Mouse (Mus musculus) liver, adult (tissue): Measurements from ENCODE around the gene Spag9.
A peak's percentile ranks its signal among the peaks of the same experiment; 100 is the strongest.

Source experiments
- GATA4 ChIP-seq: IDR thresholded peaks from 2 replicates; pipeline ENCODE4 v1.6.1; 2014; ENCODE audit warnings: mild to moderate bottlenecking, low read length; ENCODE audit not compliant: insufficient replicate concordance

The Spag9 gene

GRCm38 (mm10) chr11:93995720-93996305 is at the start of gene Spag9:
Gene Spag9, plus strand, starts transcription at chr11:93996091.
- no peak for TF ChIP-seq GATA4

- no peak for TF ChIP-seq GATA4
Observed at GRCm38 (mm10) chr11:93948887-93949567, 46.9 kb upstream of the Spag9 start.

GRCm38 (mm10) chr11:93950045-93950444 is 45.8 kb upstream of the Spag9 start:
- no peak for TF ChIP-seq GATA4

GRCm38 (mm10) chr11:93952376-93952775 is 43.5 kb upstream of the Spag9 start:
- no peak for TF ChIP-seq GATA4

- no peak for TF ChIP-seq GATA4
Observed at GRCm38 (mm10) chr11:93954738-93955255, 41.1 kb upstream of the Spag9 start.

GRCm38 (mm10) chr11:93955256-93956150 is 40.4 kb upstream of the Spag9 start:
- peak; percentile 11; the same call in 1 of the 2 replicates for TF ChIP-seq GATA4

GRCm38 (mm10) chr11:93956159-93956558 is 39.7 kb upstream of the Spag9 start, which contains the start of gene Nme2:
Gene Nme2, minus strand, starts transcription at chr11:93956259.
- TF ChIP-seq GATA4: no peak

- no peak for TF ChIP-seq GATA4
Observed at GRCm38 (mm10) chr11:93957031-93957555, 38.8 kb upstream of the Spag9 start.

GRCm38 (mm10) chr11:93957746-93958145 is 38.1 kb upstream of the Spag9 start:
- no peak for TF ChIP-seq GATA4

GRCm38 (mm10) chr11:93961482-93961881 is 34.4 kb upstream of the Spag9 start:
- no peak for TF ChIP-seq GATA4

GRCm38 (mm10) chr11:93963013-93963412 is 32.9 kb upstream of the Spag9 start:
- no peak for TF ChIP-seq GATA4

GRCm38 (mm10) chr11:93965391-93965790 is 30.5 kb upstream of the Spag9 start:
- TF ChIP-seq GATA4: no peak

GRCm38 (mm10) chr11:93967381-93967780 is 28.5 kb upstream of the Spag9 start:
- no peak for TF ChIP-seq GATA4

- peak; percentile 60; the same call in 1 of the 2 replicates for TF ChIP-seq GATA4
Observed at GRCm38 (mm10) chr11:93968005-93968847, 27.7 kb upstream of the Spag9 start, which contains the start of the genes Gm20390 and Nme1. Gene Gm20390, minus strand, starts transcription at chr11:93968293. Gene Nme1, minus strand, starts transcription at chr11:93968521.
